Mouse (Mus musculus): ENCODE measurements at regions not wholly inside any gene's neighbourhood (a gene's known extent, or its start where the extent isn't known, plus 50 kb on each side); places are given as distances from the start of the nearest gene placed in this dataset.
"Not testable (repeated sequence)": the region's sequence is repeated elsewhere in the genome, so short reads cannot be mapped to it uniquely, and the experiment has no call there.

- DNase-seq: no peak
Measured at GRCm38 (mm10) chr8:8973769-8974168, 283.4 kb upstream of the Arglu1 start.

DNA sequence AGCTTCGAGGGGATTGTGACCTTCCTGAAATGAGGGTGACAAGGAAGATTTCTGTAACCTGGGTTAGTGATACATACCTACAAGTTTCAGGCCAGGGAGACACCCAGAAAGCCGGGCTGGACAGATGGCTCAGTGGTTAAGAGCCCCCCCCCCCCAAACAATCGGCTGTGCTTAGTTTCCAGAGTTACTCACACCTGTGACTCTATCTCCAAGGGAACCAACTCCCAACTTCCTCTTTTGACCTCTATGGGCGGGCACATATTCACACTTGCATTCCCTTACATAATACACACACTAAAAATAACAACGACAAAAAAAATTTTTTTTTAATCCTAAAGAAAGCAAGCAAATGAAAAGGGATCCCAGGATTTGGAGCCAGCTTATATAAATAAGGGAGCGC lies 283.0 kb upstream of the Arglu1 start:
- DNase-seq: no peak

GRCm38 (mm10) chr8:8970776-8971175 lies 280.5 kb upstream of the Arglu1 start:
- DNase-seq: no peak

DNA sequence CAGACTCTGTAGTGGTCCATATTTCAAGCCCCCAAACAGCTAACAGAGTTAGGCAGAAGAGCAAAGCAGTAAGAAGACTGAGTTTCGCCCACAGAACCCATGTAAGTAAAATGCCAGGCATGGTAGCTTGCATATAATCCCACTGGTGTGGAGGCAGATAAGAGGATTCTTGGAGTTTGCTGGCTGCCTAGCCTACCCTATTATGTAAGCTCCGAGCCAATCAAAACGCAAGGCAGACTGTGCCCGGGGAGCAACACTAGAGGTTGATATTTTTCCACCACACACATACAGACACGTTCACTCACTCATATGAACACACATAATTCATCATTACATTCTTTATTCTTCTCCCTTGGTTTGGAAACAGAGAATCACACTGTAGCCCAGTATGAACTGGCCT lies 280.0 kb upstream of the Arglu1 start:
- DNase-seq: no peak

DNA sequence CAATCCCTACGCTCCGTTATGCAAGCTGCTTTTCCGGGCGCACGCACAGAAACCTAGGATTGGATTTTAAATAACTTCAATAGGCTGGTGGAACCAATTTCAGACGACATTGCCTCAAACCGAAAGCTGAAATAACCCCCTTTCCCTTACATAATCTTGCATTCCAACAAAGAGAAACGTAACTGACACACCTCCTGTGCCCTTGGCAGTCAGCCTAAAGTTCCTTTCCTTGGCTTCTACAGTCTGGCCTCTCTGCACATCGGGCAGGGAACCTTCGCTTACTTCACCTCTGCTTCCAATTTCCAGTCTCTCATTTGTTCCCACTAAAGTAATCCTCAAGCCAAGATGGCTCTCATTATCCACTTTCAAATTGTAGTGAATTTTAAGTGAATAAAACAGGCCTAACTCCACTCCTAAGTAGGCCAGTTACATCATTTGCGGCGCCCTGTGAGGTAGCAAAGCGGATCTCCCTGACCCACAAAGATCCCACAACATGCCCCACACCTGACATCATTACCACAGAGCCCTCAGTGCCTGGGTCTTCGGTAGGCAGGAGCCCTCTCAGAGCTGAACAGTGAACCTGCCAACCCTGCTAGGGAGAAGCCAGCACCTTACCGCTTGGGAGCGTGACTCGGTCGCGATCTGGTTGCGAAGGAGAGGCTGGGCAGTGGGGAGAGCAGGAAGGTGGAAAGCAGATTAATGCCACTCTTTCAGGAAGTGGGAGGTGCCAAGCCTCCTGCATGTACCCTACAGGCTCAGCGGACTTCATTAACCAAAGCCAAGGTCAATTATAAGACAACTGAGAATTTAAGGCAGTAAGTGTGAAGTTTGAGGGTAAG lies 279.0 kb upstream of the Arglu1 start:
- DNase-seq: peak in 1 of 2 experiments; percentile 7

GRCm38 (mm10) chr8:8966658-8967048 lies 276.3 kb upstream of the Arglu1 start:
- DNase-seq: no peak

- no peak for DNase-seq
Measured at GRCm38 (mm10) chr8:8965983-8966657, 275.8 kb upstream of the Arglu1 start.

DNA sequence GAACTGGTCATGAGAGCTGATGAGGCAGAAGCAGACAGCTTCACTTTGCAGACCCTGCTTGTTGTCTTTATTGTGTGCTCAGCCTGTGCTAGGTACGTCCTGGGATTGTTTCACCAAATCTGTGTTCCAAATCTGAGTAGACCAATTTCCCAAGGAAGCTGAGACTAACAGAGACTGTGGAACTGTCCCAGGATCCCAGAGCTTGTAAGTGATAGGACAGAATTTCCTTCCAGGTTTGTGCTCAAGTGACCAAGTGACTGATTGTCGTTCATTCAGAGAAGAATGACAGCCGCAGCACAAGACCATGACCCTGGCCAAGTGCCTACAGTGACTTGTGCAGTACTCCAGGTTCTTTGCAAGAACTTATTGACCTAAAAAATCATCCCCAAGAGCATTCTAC lies 269.9 kb upstream of the Arglu1 start:
- DNase-seq: no peak

GRCm38 (mm10) chr8:8959787-8960093 lies 269.4 kb upstream of the Arglu1 start:
- DNase-seq: no peak

GRCm38 (mm10) chr8:8959021-8959786 lies 268.9 kb upstream of the Arglu1 start:
- DNase-seq: no peak

DNA sequence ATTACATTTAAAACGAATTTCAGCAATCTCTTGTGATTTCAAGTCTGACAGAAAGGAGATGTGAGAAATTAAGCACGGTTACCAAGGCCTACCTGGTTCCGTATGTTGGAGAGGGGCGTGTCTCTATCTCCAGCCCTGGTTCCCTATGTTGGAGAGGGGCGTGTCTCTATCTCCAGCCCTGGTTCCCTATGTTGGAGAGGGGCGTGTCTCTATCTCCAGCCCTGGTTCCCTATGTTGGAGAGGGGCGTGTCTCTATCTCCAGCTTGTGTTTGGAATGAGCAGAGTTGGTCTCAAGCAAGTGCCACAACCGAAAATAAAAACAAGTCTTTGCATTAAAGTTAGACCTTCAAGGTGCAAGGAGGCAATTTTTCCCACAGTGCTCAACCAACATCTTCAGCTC lies 267.8 kb upstream of the Arglu1 start:
- DNase-seq: not testable (repeated sequence)

- DNase-seq: no peak
Measured at GRCm38 (mm10) chr8:8952212-8952611, 261.9 kb upstream of the Arglu1 start.

GRCm38 (mm10) chr8:8951186-8951585 lies 260.9 kb upstream of the Arglu1 start:
- DNase-seq: no peak

GRCm38 (mm10) chr8:8947516-8948161 lies 257.3 kb upstream of the Arglu1 start:
- no peak for DNase-seq

DNA sequence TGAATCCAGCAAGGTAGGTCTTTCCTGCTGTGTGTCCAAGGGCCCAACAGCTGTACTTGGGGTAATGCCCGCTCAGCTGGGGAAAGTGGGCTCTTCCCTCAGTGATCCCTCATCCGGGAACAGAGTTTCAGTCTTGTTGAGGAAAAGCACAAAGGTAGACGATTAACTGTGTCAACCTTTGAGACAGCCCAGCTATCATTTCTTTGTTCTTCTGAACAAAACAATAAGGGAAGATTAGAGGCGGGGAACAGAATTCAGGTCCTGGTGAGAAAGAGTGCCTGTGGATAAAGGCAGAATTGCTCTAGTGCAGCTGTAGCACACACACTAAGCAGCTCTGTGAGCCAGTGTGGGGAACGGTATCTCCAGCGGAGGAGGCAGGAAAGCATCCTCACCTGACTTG lies 252.7 kb upstream of the Arglu1 start:
- no peak for DNase-seq

DNA sequence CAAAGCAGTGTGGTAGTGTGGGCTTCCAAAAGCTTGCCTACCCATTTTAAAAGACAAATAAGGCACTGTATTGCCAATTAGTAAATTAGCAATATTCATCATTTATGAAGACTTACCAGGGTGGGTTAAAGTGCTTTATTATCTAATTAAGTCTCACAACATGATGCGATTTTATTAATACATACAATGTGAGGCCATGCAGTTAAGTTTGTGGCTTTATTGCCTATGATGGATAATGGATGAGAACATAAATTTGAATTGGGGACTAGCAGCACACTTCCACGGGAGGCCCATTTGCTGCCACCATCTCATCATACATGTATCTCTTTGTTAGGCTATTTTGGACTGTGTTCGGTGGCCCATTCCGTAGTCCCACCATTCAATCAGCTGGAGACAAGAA lies 250.6 kb upstream of the Arglu1 start:
- DNase-seq: no peak

DNA sequence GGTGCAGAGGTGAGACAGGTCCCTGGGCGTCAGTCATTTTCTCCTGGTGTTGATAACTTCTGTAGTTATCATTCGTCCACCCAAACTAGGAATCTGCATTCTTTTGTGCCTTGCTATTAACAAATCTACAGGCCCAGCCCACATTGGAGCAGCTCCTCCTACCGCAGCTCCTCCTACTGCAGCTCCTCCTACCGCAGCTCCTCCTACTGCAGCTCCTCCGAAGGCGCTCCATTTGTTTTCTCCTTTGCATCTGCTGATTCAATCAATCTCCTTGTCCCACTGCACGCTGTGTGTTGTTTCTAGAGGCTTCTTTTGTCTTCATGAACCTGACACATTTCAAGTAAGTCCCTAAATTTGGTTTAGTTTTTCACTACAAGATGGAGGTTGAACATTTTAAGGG lies 248.2 kb upstream of the Arglu1 start:
- DNase-seq: no peak

DNA sequence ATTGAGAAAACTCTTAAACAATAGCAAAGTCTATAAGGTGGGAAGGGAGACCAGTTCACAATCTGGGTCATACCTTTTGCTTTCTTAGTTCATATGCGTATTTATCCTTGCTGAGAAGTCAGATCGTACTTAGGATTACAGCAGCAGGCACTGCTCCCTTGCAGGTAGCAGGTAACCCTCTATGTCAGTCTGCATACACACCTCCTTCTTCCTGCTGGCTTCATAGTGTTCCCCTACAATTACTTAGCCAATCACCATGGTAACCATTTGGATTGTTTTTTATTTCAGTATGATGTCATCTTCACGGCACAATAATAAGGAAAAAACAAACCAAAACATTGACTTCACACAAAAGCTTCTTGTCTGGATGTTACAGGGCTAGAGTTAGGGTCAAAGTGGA lies 242.1 kb upstream of the Arglu1 start:
- DNase-seq: no peak

DNA sequence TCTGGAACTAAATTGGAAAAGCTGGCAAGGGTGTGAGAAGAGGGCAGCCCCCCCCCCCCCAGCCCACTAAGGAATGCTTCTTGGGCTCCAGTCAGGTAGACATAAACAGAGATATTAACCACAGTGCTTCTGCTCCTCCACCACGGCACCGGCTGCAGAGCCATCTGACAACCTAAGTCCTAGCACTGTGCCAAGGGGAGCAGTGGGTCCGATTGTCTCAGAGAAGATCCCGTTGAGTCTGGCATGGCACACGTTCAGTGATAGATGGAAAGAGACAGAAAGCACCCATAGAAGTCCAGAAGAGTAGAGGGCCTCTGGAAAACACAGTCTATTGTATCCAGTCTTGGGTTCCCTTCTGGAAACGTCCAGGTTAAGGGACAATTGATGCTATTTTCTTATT lies 241.4 kb upstream of the Arglu1 start:
- no peak for DNase-seq

DNA sequence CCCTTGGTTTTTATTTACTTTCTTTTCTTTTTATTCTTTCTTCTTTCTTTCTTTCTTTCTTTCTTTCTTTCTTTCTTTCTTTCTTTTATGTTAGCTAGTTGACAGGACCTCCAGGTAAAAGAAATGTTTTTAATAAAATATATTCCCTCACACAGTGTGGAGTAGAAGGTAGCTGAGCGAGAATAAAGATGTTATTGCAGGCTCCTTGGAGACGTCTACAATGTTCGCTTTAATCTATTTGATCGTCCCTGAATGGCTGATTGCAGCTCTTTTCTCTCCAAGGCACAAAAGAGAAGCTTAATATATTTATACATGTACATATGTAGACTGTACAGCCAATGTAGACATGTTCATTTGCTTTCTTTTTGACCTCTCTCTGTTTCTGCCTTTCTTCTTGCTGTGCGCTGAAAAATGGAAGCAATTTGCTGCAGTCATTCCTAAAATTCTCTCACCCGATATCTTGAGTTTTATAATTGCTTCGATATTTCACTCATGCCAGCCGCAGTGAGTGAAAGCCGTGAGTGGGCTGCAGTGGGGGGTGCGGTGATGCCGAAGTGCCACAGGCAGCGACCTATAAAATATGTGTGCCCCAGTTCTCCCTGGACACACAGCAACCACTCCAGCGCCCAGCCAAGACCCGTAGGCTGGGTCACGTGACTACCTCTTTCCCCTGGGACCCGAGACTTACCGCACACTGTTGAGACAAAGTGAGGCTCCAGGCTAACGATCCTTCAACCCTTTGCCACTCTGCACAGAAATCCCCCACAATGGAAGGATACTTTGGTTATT lies 237.9 kb upstream of the Arglu1 start:
- DNase-seq: no peak

GRCm38 (mm10) chr8:8921446-8921845 lies 231.1 kb upstream of the Arglu1 start:
- no peak for DNase-seq

All from B cell, adult 2 months (primary cell).